Mouse (Mus musculus) lung, embryonic 14.5 days (tissue): ENCODE measurements at regions not wholly inside any gene's neighbourhood (a gene's known extent, or its start where the extent isn't known, plus 50 kb on each side); places are given as distances from the start of the nearest gene placed in this dataset.

Experiments used
- ATAC-seq: fragments of 200-750 bp; cut with Nextera tagmentation; 2 replicates; pipeline ENCODE4 v1.8.0; 2017; ENCODE audit warnings: mild to moderate bottlenecking, moderate TSS enrichment, moderate library complexity; ENCODE audit not compliant: insufficient read depth
- DNase-seq: peaks from one replicate; pipeline ENCODE4 v3.0.0-alpha.2; 2015
- H3K27ac ChIP-seq: fragments of 300-500 bp; sonication (generic); 2 replicates; pipeline ENCODE4 v1.5.1; 2014; ENCODE audit warnings: low read depth, mild to moderate bottlenecking, moderate library complexity
- H3K27me3 ChIP-seq: fragments of 300-500 bp; sonication (generic); 2 replicates; pipeline ENCODE4 v1.6.1; 2014; ENCODE audit warnings: low read length, control low read depth; ENCODE audit not compliant: insufficient read depth
- H3K36me3 ChIP-seq: fragments of 300-500 bp; sonication (generic); 2 replicates; pipeline ENCODE4 v1.6.1; 2014; ENCODE audit warnings: control low read depth; ENCODE audit not compliant: insufficient read depth
- H3K4me1 ChIP-seq: fragments of 300-500 bp; sonication (generic); 2 replicates; pipeline ENCODE4 v1.6.1; 2014; ENCODE audit warnings: antibody characterized with exemption, control low read depth; ENCODE audit not compliant: insufficient read depth
- H3K4me2 ChIP-seq: fragments of 300-500 bp; sonication (generic); 2 replicates; pipeline ENCODE4 v1.6.1; 2014; ENCODE audit warnings: mild to moderate bottlenecking
- H3K4me3 ChIP-seq: fragments of 300-500 bp; sonication (generic); 2 replicates; pipeline ENCODE4 v1.5.1; 2014; ENCODE audit warnings: low read depth, low read length
- H3K9ac ChIP-seq: fragments of 300-500 bp; sonication (generic); 2 replicates; pipeline ENCODE4 v1.6.1; 2014
- H3K9me3 ChIP-seq: fragments of 300-500 bp; sonication (generic); 2 replicates; pipeline ENCODE4 v1.6.1; 2016; ENCODE audit warnings: low read depth, low read length, control low read depth
- CTCF ChIP-seq: IDR thresholded peaks from 2 replicates; pipeline ENCODE4 v1.5.1; 2016; ENCODE audit warnings: antibody characterized with exemption, low read depth
- WGBS: fragments of 180-500 bp; shearing (Covaris S2); extraction: QIAGEN DNeasy Blood & Tissue Kit; methylation state at CpG from one replicate; pipeline ENCODE4 v1.1.7; 2014; 5-methylcytosine and 5-hydroxymethylcytosine counted together

GRCm38 (mm10) chr8:35020480-35020879, 745.1 kb upstream of the Gm19410 start:
- H3K4me1 ChIP-seq = no peaks in the 10 kb centered on the region
- H3K4me2 ChIP-seq = no peak overlapping the region
- H3K9ac ChIP-seq = no peak overlapping the region
- H3K36me3 ChIP-seq = no peaks in the 10 kb centered on the region
- DNase-seq = no peak
- no peak for ATAC-seq
- 89% methylated on average over 8 of the region's 8 CpGs for WGBS
- H3K27me3 ChIP-seq = no peaks in the 10 kb centered on the region
- H3K27ac ChIP-seq = no peak overlapping the region
- no peak for TF ChIP-seq CTCF
- no peak overlapping the region for H3K4me3 ChIP-seq
- H3K9me3 ChIP-seq = 0 out of 2 replicates have a peak, but pooled peaks cover 4% of the 10 kb centered on the region

GRCm38 (mm10) chr8:35022649-35023048, 742.9 kb upstream of the Gm19410 start:
- 42% methylated on average over 6 of the region's 6 CpGs for WGBS
- no peaks in the 10 kb centered on the region for H3K27me3 ChIP-seq
- 0 out of 2 replicates have a peak, but pooled peaks cover 4% of the 10 kb centered on the region for H3K9me3 ChIP-seq
- no peak for TF ChIP-seq CTCF
- ATAC-seq = no peak
- DNase-seq = peak; percentile 21
- H3K27ac ChIP-seq = no peak overlapping the region
- H3K4me2 ChIP-seq = no peak overlapping the region
- no peaks in the 10 kb centered on the region for H3K36me3 ChIP-seq
- no peak overlapping the region for H3K4me3 ChIP-seq
- no peaks in the 10 kb centered on the region for H3K4me1 ChIP-seq
- H3K9ac ChIP-seq = no peak overlapping the region

GRCm38 (mm10) chr8:35047798-35048197, 717.8 kb upstream of the Gm19410 start:
- DNase-seq = no peak
- Histone ChIP-seq H3K4me1 (no peaks in the 10 kb centered on the region), H3K9ac (no peak overlapping the region), H3K4me3 (no peak overlapping the region), H3K36me3 (no peaks in the 10 kb centered on the region), H3K27me3 (no peaks in the 10 kb centered on the region), H3K9me3 (no peaks in the 10 kb centered on the region), H3K4me2 (no peak overlapping the region), H3K27ac (no peak overlapping the region)
- 66% methylated on average over 3 of the region's 3 CpGs for WGBS
- TF ChIP-seq CTCF = no peak
- ATAC-seq = no peak

GRCm38 (mm10) chr8:35053444-35053843, 712.1 kb upstream of the Gm19410 start:
- Histone ChIP-seq H3K27ac (no peak overlapping the region), H3K4me3 (no peak overlapping the region), H3K4me2 (no peak overlapping the region), H3K9ac (no peak overlapping the region), H3K36me3 (no peaks in the 10 kb centered on the region), H3K27me3 (no peaks in the 10 kb centered on the region), H3K9me3 (no peaks in the 10 kb centered on the region), H3K4me1 (no peaks in the 10 kb centered on the region)
- no peak for ATAC-seq
- TF ChIP-seq CTCF = no peak
- WGBS = 87% methylated on average over 4 of the region's 4 CpGs
- no peak for DNase-seq

- Histone ChIP-seq H3K4me2 (no peak overlapping the region), H3K4me3 (no peak overlapping the region), H3K36me3 (no peaks in the 10 kb centered on the region), H3K4me1 (no peaks in the 10 kb centered on the region), H3K9ac (no peak overlapping the region), H3K27ac (no peak overlapping the region), H3K9me3 (no peaks in the 10 kb centered on the region), H3K27me3 (no peaks in the 10 kb centered on the region)
- DNase-seq = no peak
- 79% methylated on average over 5 of the region's 5 CpGs for WGBS
- ATAC-seq = no peak
- TF ChIP-seq CTCF = no peak
These were observed 704.5 kb upstream of the Gm19410 start for GRCm38 (mm10) chr8:35061048-35061447.

GRCm38 (mm10) chr8:35068228-35068627, 697.4 kb upstream of the Gm19410 start:
- ATAC-seq (no peak), DNase-seq (no peak)
- Histone ChIP-seq H3K4me2 (no peak overlapping the region), H3K9ac (no peak overlapping the region), H3K36me3 (no peaks in the 10 kb centered on the region), H3K4me1 (no peaks in the 10 kb centered on the region), H3K27ac (no peak overlapping the region), H3K4me3 (no peak overlapping the region), H3K27me3 (no peaks in the 10 kb centered on the region), H3K9me3 (no peaks in the 10 kb centered on the region)
- 87% methylated on average over 2 of the region's 2 CpGs for WGBS
- TF ChIP-seq CTCF = no peak

- H3K27ac ChIP-seq = no peak overlapping the region
- H3K4me1 ChIP-seq = no peaks in the 10 kb centered on the region
- peak; percentile 55 for DNase-seq
- H3K9ac ChIP-seq = no peak overlapping the region
- H3K9me3 ChIP-seq = no peaks in the 10 kb centered on the region
- H3K27me3 ChIP-seq = no peaks in the 10 kb centered on the region
- H3K4me2 ChIP-seq = no peak overlapping the region
- 74% methylated on average over 7 of the region's 7 CpGs for WGBS
- no peak for ATAC-seq
- no peaks in the 10 kb centered on the region for H3K36me3 ChIP-seq
- TF ChIP-seq CTCF = no peak
- no peak overlapping the region for H3K4me3 ChIP-seq
These were observed 695.2 kb upstream of the Gm19410 start for GRCm38 (mm10) chr8:35070246-35070989.
